Mouse (Mus musculus): ENCODE results near the gene Ap3m1.

DNA sequence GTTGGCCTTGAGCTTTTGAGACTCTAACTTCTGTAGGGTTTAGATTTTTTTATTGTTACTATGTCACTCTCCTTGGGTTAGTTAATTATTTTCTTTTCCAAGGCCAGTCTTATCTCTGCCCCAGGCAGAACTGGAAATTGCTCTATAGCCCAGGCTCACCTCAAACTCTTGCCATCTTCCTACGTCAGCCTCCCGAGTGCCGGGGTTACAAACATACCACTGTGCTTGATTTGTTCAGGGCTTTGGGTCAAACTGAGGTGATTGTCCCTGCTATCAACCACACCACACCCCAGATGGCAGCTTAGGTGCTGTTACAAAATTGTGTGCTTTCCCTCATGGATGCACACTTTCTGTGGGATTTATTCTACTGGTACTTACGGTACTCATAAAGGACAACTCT is 44.4 kb upstream of the Ap3m1 start:
- no peak for TF ChIP-seq CTCF (conservative IDR thresholded peaks at IDR 0.05; ENCODE audit: low read length)
- no peak for TF ChIP-seq NANOG (IDR thresholded peaks at IDR 0.05; ENCODE audit: borderline replicate concordance, low read length)

Data from E14TG2a.4 (cell line).